Mouse (Mus musculus): ENCODE measurements at regions not wholly inside any gene's neighbourhood (a gene's known extent, or its start where the extent isn't known, plus 50 kb on each side); places are given as distances from the start of the nearest gene placed in this dataset.

DNA sequence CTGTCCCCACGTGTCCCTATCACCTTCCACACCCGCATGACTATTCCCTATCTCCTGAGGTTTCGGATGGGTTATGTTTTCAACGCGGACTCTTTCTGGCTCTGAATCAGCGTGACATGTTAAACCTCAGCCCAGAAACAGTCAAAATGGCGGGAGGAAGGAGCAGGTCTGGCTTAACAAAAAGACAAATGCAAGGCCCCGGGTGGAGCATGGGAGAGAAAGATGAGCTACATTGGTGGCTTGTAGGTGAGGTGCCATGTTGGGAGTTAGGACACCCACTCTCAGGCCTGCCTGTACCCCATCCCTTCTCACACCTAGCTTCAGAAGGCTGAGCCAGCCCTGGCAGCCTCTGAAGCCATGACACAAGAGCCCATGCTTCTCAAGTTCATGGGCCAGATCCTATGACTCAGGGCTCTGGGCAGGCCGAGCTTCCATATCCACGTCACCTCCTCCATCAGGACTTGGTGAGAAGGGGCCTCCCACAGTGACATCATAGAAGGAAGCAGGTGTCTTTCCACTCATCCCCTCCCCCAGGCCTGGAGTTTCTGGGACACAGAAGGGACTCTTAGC lies 80.5 kb downstream of the Cpn2 start:
- TF ChIP-seq GATA1 (IDR thresholded peaks at IDR 0.05; ENCODE audit: borderline replicate concordance, low read length) (no peak), FLI1 (IDR thresholded peaks at IDR 0.05; ENCODE audit: low read length) (no peak)

All from megakaryocyte, embryonic 14.5 days (primary cell).